Mouse (Mus musculus) forebrain, embryonic 16.5 days (tissue): ENCODE measurements around the gene Socs7. TPM values are rescaled to one million over a fixed set of nuclear protein-coding genes. Genes with fewer than 3 reads are reported as not detected.

Experiments used
- ATAC-seq: fragments of 200-750 bp; cut with Nextera tagmentation; 2 replicates; pipeline ENCODE4 v1.8.0; 2017; ENCODE audit warnings: mild to moderate bottlenecking, moderate library complexity
- H3K27ac ChIP-seq: fragments of 300-500 bp; sonication (generic); 2 replicates; pipeline ENCODE4 v1.5.1; 2014; ENCODE audit warnings: low read length, control low read depth
- H3K27me3 ChIP-seq: fragments of 300-500 bp; sonication (generic); replicated peaks from 2 replicates; pipeline ENCODE4 v1.6.1; 2014; ENCODE audit warnings: low read length; ENCODE audit not compliant: control insufficient read depth, insufficient read depth
- H3K36me3 ChIP-seq: fragments of 300-500 bp; sonication (generic); 2 replicates; pipeline ENCODE4 v1.6.1; 2014; ENCODE audit not compliant: control insufficient read depth, insufficient read depth
- H3K4me1 ChIP-seq: fragments of 300-500 bp; sonication (generic); replicated peaks from 2 replicates; pipeline ENCODE4 v1.6.1; 2014; ENCODE audit warnings: low read length; ENCODE audit not compliant: control insufficient read depth, insufficient read depth
- H3K4me2 ChIP-seq: fragments of 300-500 bp; sonication (generic); 2 replicates; pipeline ENCODE4 v1.6.1; 2014; ENCODE audit warnings: mild to moderate bottlenecking, low read length, control low read depth
- H3K4me3 ChIP-seq: fragments of 300-500 bp; sonication (generic); replicated peaks from 2 replicates; pipeline ENCODE4 v1.5.1; 2014; ENCODE audit warnings: mild to moderate bottlenecking, low read length, control low read depth
- H3K9ac ChIP-seq: fragments of 300-500 bp; sonication (generic); replicated peaks from 2 replicates; pipeline ENCODE4 v1.6.1; 2014; ENCODE audit warnings: low read depth, low read length, control low read depth
- H3K9me3 ChIP-seq: fragments of 300-500 bp; sonication (generic); 2 replicates; pipeline ENCODE4 v1.6.1; 2016; ENCODE audit warnings: low read length; ENCODE audit not compliant: control insufficient read depth
- WGBS: fragments of 180-500 bp; shearing (Covaris S2); extraction: QIAGEN DNeasy Blood & Tissue Kit; methylation state at CpG from one replicate; pipeline ENCODE4 v1.1.7; 2014; 5-methylcytosine and 5-hydroxymethylcytosine counted together
- polyA plus RNA-seq: library from polyadenylated mRNA; unstranded; fragments of >200 nt; fragmentation: Nextera tagmentation; extraction: Ambion mirVana; gene quantifications from 2 replicates; pipeline ENCODE4 v1.2.1, GENCODE M21; 2015

Gene Socs7
- polyA plus RNA-seq, 1 experiment from 2014 or later: 11.5 TPM

GRCm38 (mm10) chr11:97370329-97371091, 8.2 kb downstream of the Socs7 start:
- Histone ChIP-seq H3K4me3 (no peak overlapping the region), H3K9me3 (no peaks in the 10 kb centered on the region), H3K9ac (no peak overlapping the region), H3K4me1 (peaks cover 40% of the 10 kb centered on the region), H3K36me3 (peaks cover 5% of the 10 kb centered on the region; the same call in 1 of the 2 replicates), H3K27ac (no peak overlapping the region), H3K27me3 (no peaks in the 10 kb centered on the region), H3K4me2 (no peak overlapping the region)
- peak; percentile 59; the same call in 1 of the 2 replicates for ATAC-seq
- 42% methylated on average over 7 of the region's 7 CpGs for WGBS

DNA sequence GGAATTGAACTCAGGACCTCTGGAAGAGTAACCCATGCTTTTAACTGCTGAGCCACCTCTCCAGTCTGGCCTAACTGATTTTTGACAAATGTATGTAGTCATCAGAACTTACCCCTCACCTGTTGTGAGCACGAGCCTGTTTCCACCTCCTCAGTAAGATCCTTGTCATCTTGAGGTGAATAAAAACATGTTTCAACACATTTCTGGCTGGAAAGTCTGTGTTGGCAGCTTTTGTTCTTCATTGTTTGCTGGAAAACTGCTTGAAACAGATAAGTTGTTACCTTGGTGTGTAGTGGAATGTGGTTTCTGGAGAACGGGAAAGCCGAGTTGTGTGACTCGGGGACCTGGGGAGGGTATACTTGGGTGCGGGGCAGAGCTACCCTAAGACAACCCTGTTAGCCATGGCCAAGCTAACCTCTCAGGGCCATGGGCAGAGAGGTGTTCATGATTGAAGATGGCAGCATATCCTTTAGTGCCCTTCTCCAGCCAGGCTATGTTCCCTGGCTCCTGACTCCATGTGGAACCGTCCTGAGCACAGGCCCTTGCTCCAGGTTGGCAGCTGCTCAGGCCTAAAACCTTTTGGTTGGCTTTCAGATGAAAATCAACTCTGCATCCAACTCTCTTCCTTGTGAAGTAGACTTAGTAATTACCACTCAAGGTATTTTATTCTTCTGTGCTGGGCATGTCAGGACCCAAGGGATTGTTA, 10.0 kb downstream of the Socs7 start:
- Histone ChIP-seq H3K27me3 (no peaks in the 10 kb centered on the region), H3K36me3 (peaks cover 9% of the 10 kb centered on the region), H3K9ac (no peak overlapping the region), H3K4me2 (no peak overlapping the region), H3K4me1 (peaks cover 26% of the 10 kb centered on the region), H3K27ac (no peak overlapping the region), H3K4me3 (no peak overlapping the region), H3K9me3 (no peaks in the 10 kb centered on the region)
- 76% methylated on average over 6 of the region's 6 CpGs for WGBS
- ATAC-seq: no peak

DNA sequence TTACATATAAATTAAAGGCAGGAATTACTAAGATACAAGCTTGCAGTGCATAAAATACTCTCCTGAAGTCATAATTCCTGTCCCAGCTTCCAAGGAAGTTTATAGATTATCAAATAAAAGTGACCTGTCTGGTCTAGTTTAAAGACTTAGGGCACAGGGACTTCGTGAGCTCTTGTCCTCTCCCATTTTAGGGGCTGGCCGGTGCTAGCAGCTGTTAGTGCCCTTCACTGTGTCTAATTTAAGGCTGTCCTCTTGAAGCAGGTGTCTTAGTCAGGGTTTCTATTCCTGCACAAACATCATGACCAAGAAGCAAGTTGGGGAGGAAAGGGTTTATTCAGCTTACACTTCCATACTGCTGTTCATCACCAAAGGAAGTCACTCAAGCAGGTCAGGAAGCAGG, 11.1 kb downstream of the Socs7 start:
- Histone ChIP-seq H3K4me3 (no peak overlapping the region), H3K27me3 (no peaks in the 10 kb centered on the region), H3K9ac (no peak overlapping the region), H3K4me1 (peaks cover 18% of the 10 kb centered on the region), H3K9me3 (no peaks in the 10 kb centered on the region), H3K36me3 (peaks cover 12% of the 10 kb centered on the region), H3K27ac (no peak overlapping the region), H3K4me2 (no peak overlapping the region)
- 93% methylated on average over 2 of the region's 2 CpGs for WGBS
- no peak for ATAC-seq

DNA sequence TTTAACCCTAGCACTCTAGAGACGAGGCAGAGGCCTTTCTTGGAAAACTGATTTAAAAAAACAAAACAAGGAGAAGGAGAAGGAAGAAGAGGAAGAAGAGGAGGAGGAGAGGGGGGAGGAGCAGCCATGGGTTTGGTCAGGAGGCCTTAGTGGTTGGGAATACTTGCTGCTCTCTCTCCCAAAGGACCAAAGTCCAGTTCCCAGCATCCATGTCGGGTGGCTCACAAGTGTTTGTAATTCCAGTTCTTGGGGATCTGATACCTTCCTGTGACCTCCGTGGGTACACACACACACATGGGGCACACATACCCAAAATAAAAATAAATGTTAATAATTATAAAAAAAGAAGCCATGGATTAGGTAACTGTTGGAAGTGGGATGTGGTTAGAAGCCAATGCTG, 17.7 kb downstream of the Socs7 start:
- Histone ChIP-seq H3K9ac (no peak overlapping the region), H3K9me3 (no peaks in the 10 kb centered on the region), H3K4me2 (no peak overlapping the region), H3K36me3 (peaks cover 30% of the 10 kb centered on the region), H3K27me3 (no peaks in the 10 kb centered on the region), H3K4me1 (peaks cover 3% of the 10 kb centered on the region; the same call in 1 of the 2 replicates), H3K27ac (no peak overlapping the region), H3K4me3 (no peak overlapping the region)
- 79% methylated on average over 3 of the region's 3 CpGs for WGBS
- ATAC-seq: no peak

DNA sequence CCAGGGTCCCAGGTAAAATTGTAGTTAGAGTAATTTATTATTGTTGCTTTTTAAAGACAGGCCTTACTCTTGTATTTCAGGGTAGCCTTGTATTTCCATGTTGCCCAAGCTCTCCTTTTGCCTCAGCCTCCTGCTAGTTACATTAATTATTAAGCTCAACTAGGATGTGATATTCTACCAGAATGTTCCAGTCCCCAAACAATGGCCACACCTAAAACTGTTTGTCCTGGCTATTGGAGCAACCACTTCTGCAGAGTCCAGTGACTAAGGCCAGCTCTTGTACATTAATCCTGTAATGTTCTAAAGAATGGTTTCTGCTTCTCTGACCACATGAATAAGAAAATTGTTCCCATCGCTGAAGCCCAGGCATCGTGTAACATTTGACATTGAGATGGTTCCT, 20.7 kb downstream of the Socs7 start:
- no peak overlapping the region for H3K4me3 ChIP-seq
- WGBS: 90% methylated on average over 2 of the region's 2 CpGs
- no peak overlapping the region for H3K9ac ChIP-seq
- no peak overlapping the region for H3K27ac ChIP-seq
- peaks cover 22% of the 10 kb centered on the region for H3K36me3 ChIP-seq
- H3K4me1 ChIP-seq: peaks cover 3% of the 10 kb centered on the region; the same call in 1 of the 2 replicates
- H3K9me3 ChIP-seq: no peaks in the 10 kb centered on the region
- H3K4me2 ChIP-seq: no peak overlapping the region
- no peak for ATAC-seq
- H3K27me3 ChIP-seq: no peaks in the 10 kb centered on the region

DNA sequence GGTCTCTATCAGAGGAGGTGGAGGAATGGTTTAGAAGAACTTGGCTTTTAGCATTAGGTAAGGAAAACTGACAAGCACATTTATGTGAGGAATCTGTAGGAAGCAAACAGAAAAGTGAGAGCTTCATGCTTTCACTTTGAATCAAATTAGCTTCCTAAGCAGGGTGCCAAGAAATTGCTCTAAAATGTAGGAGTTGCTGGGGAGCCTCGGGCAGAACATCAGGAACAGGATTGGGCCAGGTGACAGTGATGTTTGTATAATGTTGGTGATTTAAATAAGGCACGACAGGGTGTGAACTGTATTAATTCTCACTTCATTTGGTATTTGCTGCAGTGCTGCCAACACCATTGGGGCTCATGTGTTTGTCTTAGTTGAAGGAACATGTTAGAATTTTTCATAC, 21.4 kb downstream of the Socs7 start:
- ATAC-seq: 0 out of 2 replicates have a peak, but pooled peaks have one; percentile 45
- Histone ChIP-seq H3K27ac (no peak overlapping the region), H3K4me3 (no peak overlapping the region), H3K9me3 (no peaks in the 10 kb centered on the region), H3K36me3 (peaks cover 16% of the 10 kb centered on the region), H3K27me3 (no peaks in the 10 kb centered on the region), H3K9ac (no peak overlapping the region), H3K4me2 (no peak overlapping the region), H3K4me1 (peaks cover 3% of the 10 kb centered on the region; the same call in 1 of the 2 replicates)
- 53% methylated on average over 2 of the region's 2 CpGs for WGBS

DNA sequence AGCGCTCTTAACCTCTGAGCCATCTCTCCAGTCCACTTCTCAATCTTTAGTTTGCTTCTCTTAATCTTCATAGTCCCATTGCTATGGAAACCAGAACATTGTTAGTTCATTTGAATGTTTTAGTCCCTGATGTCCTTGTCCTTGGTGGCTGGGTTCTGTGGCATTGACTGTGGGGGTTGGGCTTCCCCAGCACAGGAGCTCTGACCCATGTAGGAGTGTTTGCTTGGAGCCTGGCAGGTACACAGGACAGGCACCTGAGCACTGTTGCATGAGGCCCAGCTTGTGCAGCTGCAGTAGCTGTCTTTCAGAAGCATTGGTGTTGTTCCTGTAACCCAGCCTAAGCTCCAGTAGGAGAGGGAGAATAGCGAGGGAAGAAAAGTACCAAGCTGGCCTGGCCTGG, 25.5 kb downstream of the Socs7 start:
- H3K4me1 ChIP-seq: peaks cover 6% of the 10 kb centered on the region; the same call in 1 of the 2 replicates
- H3K4me3 ChIP-seq: no peak overlapping the region
- H3K27me3 ChIP-seq: no peaks in the 10 kb centered on the region
- no peak overlapping the region for H3K9ac ChIP-seq
- H3K27ac ChIP-seq: no peak overlapping the region
- 92% methylated on average over 2 of the region's 2 CpGs for WGBS
- peaks cover 24% of the 10 kb centered on the region for H3K36me3 ChIP-seq
- no peaks in the 10 kb centered on the region for H3K9me3 ChIP-seq
- no peak overlapping the region for H3K4me2 ChIP-seq
- ATAC-seq: no peak

DNA sequence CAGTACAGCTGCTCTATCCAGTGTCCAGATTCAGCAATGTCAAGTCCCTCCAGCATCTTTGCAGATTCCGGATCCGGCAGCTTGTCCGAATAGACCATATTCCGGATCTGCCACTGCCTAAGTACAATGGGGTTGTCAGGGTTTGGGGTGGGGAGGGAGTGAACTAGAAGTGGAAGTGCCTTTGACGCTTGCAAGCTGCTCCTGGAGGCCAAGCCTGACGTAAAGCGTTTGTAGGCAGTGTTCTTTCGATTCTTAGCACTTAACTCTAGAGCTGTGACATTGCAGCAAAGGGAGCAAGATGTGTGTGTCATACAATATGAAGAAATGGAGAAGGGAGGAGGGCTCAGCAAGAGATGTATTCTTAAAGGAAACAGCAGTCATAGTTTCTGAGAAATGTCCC, 26.8 kb downstream of the Socs7 start:
- ATAC-seq: no peak
- Histone ChIP-seq H3K27ac (no peak overlapping the region), H3K36me3 (peaks cover 25% of the 10 kb centered on the region), H3K4me1 (peaks cover 3% of the 10 kb centered on the region; the same call in 1 of the 2 replicates), H3K9me3 (no peaks in the 10 kb centered on the region), H3K9ac (no peak overlapping the region), H3K4me3 (no peak overlapping the region), H3K27me3 (no peaks in the 10 kb centered on the region), H3K4me2 (no peak overlapping the region)
- WGBS: 90% methylated on average over 8 of the region's 8 CpGs

GRCm38 (mm10) chr11:97393658-97394057, 31.3 kb downstream of the Socs7 start:
- H3K9me3 ChIP-seq: no peaks in the 10 kb centered on the region
- no peak overlapping the region for H3K4me2 ChIP-seq
- no peak overlapping the region for H3K9ac ChIP-seq
- no peak overlapping the region for H3K4me3 ChIP-seq
- no peaks in the 10 kb centered on the region for H3K27me3 ChIP-seq
- no peak for ATAC-seq
- H3K4me1 ChIP-seq: peaks cover 3% of the 10 kb centered on the region; the same call in 1 of the 2 replicates
- H3K36me3 ChIP-seq: peaks cover 28% of the 10 kb centered on the region
- WGBS: 80% methylated on average over 11 of the region's 11 CpGs
- no peak overlapping the region for H3K27ac ChIP-seq
